Mouse (Mus musculus): Measurements from ENCODE around the gene 2200002J24Rik.

2200002J24Rik gene

GRCm38 (mm10) chr7:30698589-30698988 lies at the start of gene 2200002J24Rik:
Gene 2200002J24Rik (plus strand): TSS chr7:30698926.
- DNase-seq (ENCODE audit: low spot score in 2 of 2) = no peak

- peak; percentile 99 to 100 for DNase-seq (ENCODE audit: low spot score in 2 of 2)
Observed at GRCm38 (mm10) chr7:30649591-30650540, 48.9 kb upstream of the 2200002J24Rik start, which contains the start of gene Rbm42. Gene Rbm42 (minus strand): TSS chr7:30650317.

GRCm38 (mm10) chr7:30664529-30665200 lies 34.1 kb upstream of the 2200002J24Rik start, which contains the start of gene Haus5:
Gene Haus5 (minus strand): TSS chr7:30664994.
- DNase-seq (ENCODE audit: low spot score in 2 of 2) = peak; percentile 91 to 92

GRCm38 (mm10) chr7:30665321-30665720 lies 33.4 kb upstream of the 2200002J24Rik start:
- no peak for DNase-seq (ENCODE audit: low spot score in 2 of 2)

- no peak for DNase-seq (ENCODE audit: low spot score in 2 of 2)
Observed at GRCm38 (mm10) chr7:30669229-30669628, 29.5 kb upstream of the 2200002J24Rik start.

- no peak for DNase-seq (ENCODE audit: low spot score in 2 of 2)
Observed at GRCm38 (mm10) chr7:30671480-30671879, 27.2 kb upstream of the 2200002J24Rik start, which contains the start of gene Pmis2. Gene Pmis2 (minus strand): TSS chr7:30671605.

- no peak for DNase-seq (ENCODE audit: low spot score in 2 of 2)
Observed at GRCm38 (mm10) chr7:30678263-30678975, 20.3 kb upstream of the 2200002J24Rik start.

- DNase-seq (ENCODE audit: low spot score in 2 of 2) = no peak
Observed at GRCm38 (mm10) chr7:30681897-30682296, 16.8 kb upstream of the 2200002J24Rik start.

- DNase-seq (ENCODE audit: low spot score in 2 of 2) = no peak
Observed at GRCm38 (mm10) chr7:30683425-30683824, 15.3 kb upstream of the 2200002J24Rik start.

- no peak for DNase-seq (ENCODE audit: low spot score in 2 of 2)
Observed at GRCm38 (mm10) chr7:30688325-30688724, 10.4 kb upstream of the 2200002J24Rik start.

- no peak for DNase-seq (ENCODE audit: low spot score in 2 of 2)
Observed at GRCm38 (mm10) chr7:30698101-30698500, 625 bp upstream of the 2200002J24Rik start.

- no peak for DNase-seq (ENCODE audit: low spot score in 2 of 2)
Observed at GRCm38 (mm10) chr7:30706214-30706882, 7.6 kb downstream of the 2200002J24Rik start.

- DNase-seq (ENCODE audit: low spot score in 2 of 2) = no peak
Observed at GRCm38 (mm10) chr7:30707441-30707840, 8.7 kb downstream of the 2200002J24Rik start.

GRCm38 (mm10) chr7:30711942-30712341 lies 13.2 kb downstream of the 2200002J24Rik start, which contains the start of gene Atp4a:
Gene Atp4a (plus strand): TSS chr7:30712209.
- DNase-seq (ENCODE audit: low spot score in 2 of 2) = no peak

- peak; percentile 32 to 33 for DNase-seq (ENCODE audit: low spot score in 2 of 2)
Observed at GRCm38 (mm10) chr7:30717006-30717715, 18.4 kb downstream of the 2200002J24Rik start.

GRCm38 (mm10) chr7:30717716-30718046 lies 19.0 kb downstream of the 2200002J24Rik start:
- DNase-seq (ENCODE audit: low spot score in 2 of 2) = no peak

GRCm38 (mm10) chr7:30719669-30720068 lies 20.9 kb downstream of the 2200002J24Rik start:
- DNase-seq (ENCODE audit: low spot score in 2 of 2) = no peak

- DNase-seq (ENCODE audit: low spot score in 2 of 2) = no peak
Observed at GRCm38 (mm10) chr7:30721286-30721685, 22.6 kb downstream of the 2200002J24Rik start.

GRCm38 (mm10) chr7:30723274-30723953 lies 24.7 kb downstream of the 2200002J24Rik start:
- no peak for DNase-seq (ENCODE audit: low spot score in 2 of 2)

- no peak for DNase-seq (ENCODE audit: low spot score in 2 of 2)
Observed at GRCm38 (mm10) chr7:30728214-30728613, 29.5 kb downstream of the 2200002J24Rik start.
